Mouse (Mus musculus) kidney, embryonic 14.5 days (tissue): ENCODE measurements at regions not wholly inside any gene's neighbourhood (a gene's known extent, or its start where the extent isn't known, plus 50 kb on each side); places are given as distances from the start of the nearest gene placed in this dataset.

Experiments used
- ATAC-seq: fragments of 200-750 bp; cut with Nextera tagmentation; 2 replicates; pipeline ENCODE4 v1.8.0; 2017; ENCODE audit warnings: moderate number of reproducible peaks, mild to moderate bottlenecking, moderate TSS enrichment, moderate library complexity; ENCODE audit not compliant: low FRiP score, low TSS enrichment
- H3K27ac ChIP-seq: fragments of 300-500 bp; sonication (generic); 2 replicates; pipeline ENCODE4 v1.5.1; 2014; ENCODE audit warnings: low read depth, mild to moderate bottlenecking, low read length, moderate library complexity, mixed read lengths
- H3K27me3 ChIP-seq: fragments of 300-500 bp; sonication (generic); 2 replicates; pipeline ENCODE4 v1.6.1; 2014; ENCODE audit warnings: mild to moderate bottlenecking, low read length; ENCODE audit not compliant: control insufficient read depth, insufficient read depth
- H3K36me3 ChIP-seq: fragments of 300-500 bp; sonication (generic); 2 replicates; pipeline ENCODE4 v1.6.1; 2014; ENCODE audit warnings: low read length, mixed read lengths; ENCODE audit not compliant: control insufficient read depth, insufficient read depth
- H3K4me1 ChIP-seq: fragments of 300-500 bp; sonication (generic); 2 replicates; pipeline ENCODE4 v1.6.1; 2014; ENCODE audit warnings: low read length, mixed read lengths; ENCODE audit not compliant: control insufficient read depth, insufficient read depth
- H3K4me2 ChIP-seq: fragments of 300-500 bp; sonication (generic); replicated peaks from 2 replicates; pipeline ENCODE4 v1.6.1; 2014; ENCODE audit warnings: low read depth, mild to moderate bottlenecking, low read length
- H3K4me3 ChIP-seq: fragments of 300-500 bp; sonication (generic); 2 replicates; pipeline ENCODE4 v1.5.1; 2014; ENCODE audit warnings: mild to moderate bottlenecking, low read length
- H3K9ac ChIP-seq: fragments of 300-500 bp; sonication (generic); 2 replicates; pipeline ENCODE4 v1.6.1; 2014; ENCODE audit warnings: low read depth, mild to moderate bottlenecking, low read length, moderate library complexity
- H3K9me3 ChIP-seq: fragments of 300-500 bp; sonication (generic); 2 replicates; pipeline ENCODE4 v1.6.1; 2016; ENCODE audit warnings: low read length; ENCODE audit not compliant: control insufficient read depth
- WGBS: fragments of 180-500 bp; shearing (Covaris S2); extraction: QIAGEN DNeasy Blood & Tissue Kit; methylation state at CpG from one replicate; pipeline ENCODE4 v1.1.7; 2014; 5-methylcytosine and 5-hydroxymethylcytosine counted together

- Histone ChIP-seq H3K9me3 (no peaks in the 10 kb centered on the region; the same call in 1 of the 2 replicates), H3K4me2 (no peak overlapping the region), H3K27ac (no peak overlapping the region), H3K9ac (no peak overlapping the region), H3K4me1 (no peaks in the 10 kb centered on the region), H3K36me3 (no peaks in the 10 kb centered on the region), H3K4me3 (no peak overlapping the region), H3K27me3 (no peaks in the 10 kb centered on the region)
- 71% methylated on average over 3 of the region's 3 CpGs for WGBS
- ATAC-seq = no peak
These were observed 1433.1 kb upstream of the Dsel start for GRCm38 (mm10) chr1:113297807-113298206.

DNA sequence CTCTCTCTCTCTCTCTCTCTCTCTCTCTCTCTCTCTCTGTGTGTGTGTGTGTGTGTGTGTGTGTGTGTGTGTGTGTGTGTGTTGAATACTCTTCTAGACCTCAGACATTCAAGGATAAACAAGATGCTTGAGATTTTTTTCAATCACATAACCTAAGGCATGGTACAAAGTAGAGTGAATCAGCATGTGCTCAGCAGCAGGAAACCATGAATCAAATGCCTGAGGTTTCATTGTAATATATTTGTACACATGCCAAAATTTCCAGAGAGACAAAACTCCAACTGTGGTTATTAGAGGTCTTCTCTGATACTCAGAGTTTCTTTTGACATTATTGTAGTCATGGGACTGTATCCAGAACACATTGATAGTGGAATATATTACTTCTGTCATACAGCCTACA lies 1423.5 kb upstream of the Dsel start:
- no peak overlapping the region for H3K9ac ChIP-seq
- no peaks in the 10 kb centered on the region for H3K27me3 ChIP-seq
- H3K36me3 ChIP-seq = no peaks in the 10 kb centered on the region
- H3K4me3 ChIP-seq = no peak overlapping the region
- H3K9me3 ChIP-seq = no peaks in the 10 kb centered on the region
- H3K27ac ChIP-seq = no peak overlapping the region
- ATAC-seq = no peak
- H3K4me1 ChIP-seq = no peaks in the 10 kb centered on the region
- no peak overlapping the region for H3K4me2 ChIP-seq

GRCm38 (mm10) chr1:113284122-113284521 lies 1419.4 kb upstream of the Dsel start:
- Histone ChIP-seq H3K9me3 (no peaks in the 10 kb centered on the region), H3K4me2 (no peak overlapping the region), H3K4me3 (no peak overlapping the region), H3K27ac (no peak overlapping the region), H3K4me1 (no peaks in the 10 kb centered on the region), H3K36me3 (no peaks in the 10 kb centered on the region), H3K27me3 (no peaks in the 10 kb centered on the region), H3K9ac (no peak overlapping the region)
- no peak for ATAC-seq

DNA sequence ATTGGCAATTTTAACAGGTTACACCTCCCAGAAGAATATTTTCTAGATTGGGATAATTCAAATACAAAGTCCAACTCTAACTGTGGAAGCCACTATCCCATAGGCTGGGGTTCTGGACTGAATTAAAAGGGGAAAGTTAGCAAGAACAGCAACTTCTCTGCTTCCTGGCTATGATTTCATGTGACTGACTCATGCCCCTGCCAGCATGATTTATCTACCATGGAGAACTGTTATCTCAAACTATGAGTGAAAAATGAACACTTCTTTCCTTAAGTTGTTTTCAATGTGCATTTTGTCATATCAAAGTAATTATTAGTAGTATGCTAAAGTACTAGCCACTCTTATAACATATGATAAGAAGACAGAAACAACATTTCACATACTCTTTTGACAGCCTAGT lies 1394.7 kb upstream of the Dsel start:
- H3K27me3 ChIP-seq = no peaks in the 10 kb centered on the region
- H3K4me1 ChIP-seq = no peaks in the 10 kb centered on the region
- no peaks in the 10 kb centered on the region for H3K9me3 ChIP-seq
- H3K36me3 ChIP-seq = no peaks in the 10 kb centered on the region
- no peak overlapping the region for H3K27ac ChIP-seq
- ATAC-seq = no peak
- no peak overlapping the region for H3K9ac ChIP-seq
- H3K4me3 ChIP-seq = no peak overlapping the region
- no peak overlapping the region for H3K4me2 ChIP-seq

GRCm38 (mm10) chr1:113247325-113247724 lies 1382.6 kb upstream of the Dsel start:
- Histone ChIP-seq H3K27me3 (no peaks in the 10 kb centered on the region), H3K4me1 (no peaks in the 10 kb centered on the region), H3K36me3 (no peaks in the 10 kb centered on the region), H3K9me3 (no peaks in the 10 kb centered on the region; the same call in 1 of the 2 replicates), H3K9ac (no peak overlapping the region), H3K4me3 (no peak overlapping the region), H3K4me2 (no peak overlapping the region), H3K27ac (no peak overlapping the region)
- ATAC-seq = no peak
- 75% methylated on average over 5 of the region's 5 CpGs for WGBS

GRCm38 (mm10) chr1:113210095-113210494 lies 1345.4 kb upstream of the Dsel start:
- Histone ChIP-seq H3K9ac (no peak overlapping the region), H3K4me2 (no peak overlapping the region), H3K36me3 (no peaks in the 10 kb centered on the region), H3K4me3 (no peak overlapping the region), H3K27me3 (no peaks in the 10 kb centered on the region), H3K27ac (no peak overlapping the region), H3K4me1 (no peaks in the 10 kb centered on the region), H3K9me3 (no peaks in the 10 kb centered on the region)
- no peak for ATAC-seq
- 82% methylated on average over 1 of the region's 1 CpGs for WGBS

DNA sequence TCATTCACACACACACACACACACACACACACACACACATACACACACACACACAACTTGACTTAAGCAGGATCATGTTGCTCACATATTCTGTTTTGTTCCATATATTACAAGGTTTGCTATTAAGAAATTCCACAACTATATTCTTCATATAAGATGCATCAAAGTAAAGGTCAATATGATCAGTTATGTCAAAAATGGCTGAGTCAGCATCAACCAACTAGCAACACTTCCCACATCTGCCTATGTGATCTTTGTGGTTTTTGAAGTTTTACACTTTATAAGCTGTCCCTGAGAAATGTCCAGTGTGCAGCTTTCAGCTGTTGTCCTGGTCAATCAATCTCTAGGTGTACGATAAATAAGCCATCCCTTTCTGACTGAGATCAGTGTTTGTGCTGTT lies 1339.3 kb upstream of the Dsel start:
- no peak for ATAC-seq
- H3K4me3 ChIP-seq = no peak overlapping the region
- H3K9ac ChIP-seq = no peak overlapping the region
- H3K4me1 ChIP-seq = no peaks in the 10 kb centered on the region
- H3K9me3 ChIP-seq = no peaks in the 10 kb centered on the region
- H3K27ac ChIP-seq = no peak overlapping the region
- WGBS = 88% methylated on average over 1 of the region's 1 CpGs
- H3K36me3 ChIP-seq = no peaks in the 10 kb centered on the region
- H3K4me2 ChIP-seq = no peak overlapping the region
- H3K27me3 ChIP-seq = no peaks in the 10 kb centered on the region

- Histone ChIP-seq H3K9ac (no peak overlapping the region), H3K27ac (no peak overlapping the region), H3K9me3 (no peaks in the 10 kb centered on the region), H3K27me3 (no peaks in the 10 kb centered on the region), H3K4me1 (no peaks in the 10 kb centered on the region), H3K36me3 (no peaks in the 10 kb centered on the region), H3K4me3 (no peak overlapping the region), H3K4me2 (no peak overlapping the region)
- no peak for ATAC-seq
- 77% methylated on average over 1 of the region's 1 CpGs for WGBS
These were observed 1329.5 kb upstream of the Dsel start for GRCm38 (mm10) chr1:113194116-113194812.

DNA sequence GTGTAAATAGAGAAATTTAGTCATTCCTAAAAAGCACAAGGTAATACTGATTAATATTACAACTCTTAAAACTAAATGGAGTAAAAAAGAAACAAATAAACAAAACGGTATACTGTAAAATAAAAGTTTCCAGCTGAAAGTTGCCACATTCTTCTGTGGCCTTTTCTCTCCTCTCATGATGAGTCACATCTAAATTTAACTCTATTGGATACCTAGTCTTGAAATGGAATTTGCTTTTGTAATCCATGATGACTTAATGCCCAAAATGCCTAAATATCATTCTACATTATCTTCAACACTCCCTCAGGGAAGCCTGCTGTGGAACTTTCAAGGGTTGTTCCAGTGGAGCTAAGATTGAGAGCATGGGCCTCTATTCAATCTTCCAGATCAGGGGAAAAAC lies 1298.5 kb upstream of the Dsel start:
- H3K4me2 ChIP-seq = no peak overlapping the region
- no peaks in the 10 kb centered on the region for H3K9me3 ChIP-seq
- H3K36me3 ChIP-seq = no peaks in the 10 kb centered on the region
- H3K4me3 ChIP-seq = no peak overlapping the region
- no peak overlapping the region for H3K27ac ChIP-seq
- WGBS = 90% methylated on average over 1 of the region's 1 CpGs
- no peaks in the 10 kb centered on the region for H3K27me3 ChIP-seq
- H3K9ac ChIP-seq = no peak overlapping the region
- ATAC-seq = no peak
- H3K4me1 ChIP-seq = no peaks in the 10 kb centered on the region
